11 mouse cellular contexts compared by ENCODE assay signal in genomic region chr5:105609683-105610082, GRCm38 (mm10).
DNase-seq lines count a peak whose midpoint lies in the region; ATAC-seq lines count a peak whose summit lies in the region.
"Had no signal": no experiment of that assay in that cellular context is flagged by ENCODE, and none has a peak within 500 bp of the region (broad histone marks: within the 10 kb centered on the region; RNA-seq: fewer than 3 reads in every experiment).

No protein-coding gene starts in this region.

- no peak overlapping the region for H3K4me2 ChIP-seq in forebrain, embryonic 11.5 days (ENCODE audit: low read depth, low read length, severe bottlenecking)
- no peak overlapping the region for H3K4me2 ChIP-seq in forebrain, embryonic 14.5 days (ENCODE audit: low read length)
- H3K4me2 ChIP-seq in hindbrain, embryonic 15.5 days: no peak overlapping the region

- H3K27me3 ChIP-seq in forebrain, embryonic 11.5 days (ENCODE audit: control insufficient read depth, insufficient read depth, low read length): no peaks in the 10 kb centered on the region
- H3K27me3 ChIP-seq in forebrain, embryonic 14.5 days (replicated peaks; ENCODE audit: control insufficient read depth, insufficient read depth, low read length): no peaks in the 10 kb centered on the region
- H3K27me3 ChIP-seq in hindbrain, embryonic 15.5 days: no peaks in the 10 kb centered on the region

- H3K4me3 ChIP-seq in forebrain, embryonic 11.5 days (ENCODE audit: low read depth, low read length): no peak overlapping the region
- no peak overlapping the region for H3K4me3 ChIP-seq in forebrain, embryonic 14.5 days (ENCODE audit: low read depth, low read length)
- no peak overlapping the region for H3K4me3 ChIP-seq in hindbrain, embryonic 15.5 days
- H3K4me3 ChIP-seq: erythroblast, embryonic 14.5 days had no signal

- peaks cover 5% of the 10 kb centered on the region; the same call in 1 of the 2 replicates for H3K36me3 ChIP-seq in forebrain, embryonic 11.5 days (ENCODE audit: control insufficient read depth, insufficient read depth, low read length)
- peaks cover 19% of the 10 kb centered on the region for H3K36me3 ChIP-seq in forebrain, embryonic 14.5 days (ENCODE audit: control insufficient read depth, insufficient read depth, low read length)
- peaks cover 28% of the 10 kb centered on the region for H3K36me3 ChIP-seq in hindbrain, embryonic 15.5 days

- ATAC-seq in forebrain, embryonic 11.5 days (replicated peaks; ENCODE audit: low FRiP score): peak; percentile 64
- ATAC-seq in forebrain, embryonic 14.5 days: no peak
- peak; percentile 48; the same call in 1 of the 2 replicates for ATAC-seq in hindbrain, embryonic 15.5 days (ENCODE audit: low FRiP score, low read depth)
- no peak for ATAC-seq in activated CD4-positive, CD25-positive, alpha-beta regulatory T cell, adult 4 months

- no peak for DNase-seq in forebrain, embryonic 11.5 days (ENCODE audit: low spot score)
- DNase-seq in forebrain, embryonic 14.5 days (ENCODE audit: low spot score): no peak
- peak; percentile 49 for DNase-seq in ES-CJ7 (ENCODE audit: low read depth, low spot score)
- peak; percentile 33 for DNase-seq in mesoderm, embryonic 11.5 days (ENCODE audit: low read depth, low spot score)
- DNase-seq in adrenal gland, postnatal 25 days: no peak
- DNase-seq in thymus, adult 18-20 months: no peak
- DNase-seq: layer of hippocampus, postnatal 36 days; right cerebral cortex, adult 18-20 months had no signal

- no peak overlapping the region for H3K9ac ChIP-seq in forebrain, embryonic 11.5 days (ENCODE audit: low read length)
- H3K9ac ChIP-seq in forebrain, embryonic 14.5 days (ENCODE audit: low read length): no peak overlapping the region
- H3K9ac ChIP-seq in hindbrain, embryonic 15.5 days: no peak overlapping the region

- no peaks in the 10 kb centered on the region for H3K9me3 ChIP-seq in forebrain, embryonic 11.5 days (ENCODE audit: control insufficient read depth, low read length)
- H3K9me3 ChIP-seq in forebrain, embryonic 14.5 days (replicated peaks; ENCODE audit: control insufficient read depth, low read length): no peaks in the 10 kb centered on the region
- no peaks in the 10 kb centered on the region for H3K9me3 ChIP-seq in hindbrain, embryonic 15.5 days

- H3K4me1 ChIP-seq in forebrain, embryonic 11.5 days (replicated peaks; ENCODE audit: control insufficient read depth, insufficient read depth, low read length): no peaks in the 10 kb centered on the region
- no peaks in the 10 kb centered on the region for H3K4me1 ChIP-seq in forebrain, embryonic 14.5 days (ENCODE audit: control insufficient read depth, insufficient read depth, low read length)
- H3K4me1 ChIP-seq in hindbrain, embryonic 15.5 days (replicated peaks): no peaks in the 10 kb centered on the region

- 82% methylated on average over 12 of the region's 12 CpGs for WGBS in forebrain, embryonic 11.5 days
- WGBS in forebrain, embryonic 14.5 days: 71% methylated on average over 12 of the region's 12 CpGs
- 76% methylated on average over 12 of the region's 12 CpGs for WGBS in hindbrain, embryonic 15.5 days

- no peak overlapping the region for H3K27ac ChIP-seq in forebrain, embryonic 11.5 days (ENCODE audit: low read depth, low read length)
- H3K27ac ChIP-seq in forebrain, embryonic 14.5 days (ENCODE audit: low read depth, low read length): no peak overlapping the region
- H3K27ac ChIP-seq in hindbrain, embryonic 15.5 days (replicated peaks): no peak overlapping the region

Comparison
In these comparisons a context has a peak if more than half of its experiments do, and no peak if none do; other contexts are left out.
1. ATAC-seq: peak in forebrain, embryonic 11.5 days (single experiment) and hindbrain, embryonic 15.5 days (single experiment); none in forebrain, embryonic 14.5 days (single experiment) and activated CD4-positive, CD25-positive, alpha-beta regulatory T cell, adult 4 months (single experiment).
2. DNase-seq: peak in ES-CJ7 (single experiment) and mesoderm, embryonic 11.5 days (single experiment); none in forebrain, embryonic 11.5 days (single experiment), forebrain, embryonic 14.5 days (single experiment), adrenal gland, postnatal 25 days (single experiment) and thymus, adult 18-20 months (0 of 2).